Mouse (Mus musculus): Measurements from ENCODE around the gene Btbd35f21.
"Not testable (repeated sequence)": the region's sequence is repeated elsewhere in the genome, so short reads cannot be mapped to it uniquely, and the experiment has no call there.

Btbd35f21 gene

GRCm38 (mm10) chrX:32725809-32726208 lies at the start of gene Btbd35f21:
Btbd35f21 (plus strand) TSS chrX:32726109.
- DNase-seq (ENCODE audit: low read depth, low spot score) = not testable (repeated sequence)

Measured in 3T3-L1 (cell line).